Mouse (Mus musculus) WW6 (cell line): ENCODE data around the gene Zmynd15.
A peak's percentile ranks its signal among the peaks of the same experiment; 100 is the strongest.
"Not testable (repeated sequence)": the region's sequence is repeated elsewhere in the genome, so short reads cannot be mapped to it uniquely, and the experiment has no call there.

Experiments used
- DNase-seq: peaks from one replicate; pipeline ENCODE4 v3.0.0-alpha.2; 2013; ENCODE audit warnings: low read depth, low spot score

Zmynd15 gene

GRCm38 (mm10) chr11:70458688-70459600 is at the start of gene Zmynd15:
Zmynd15 (plus strand) TSS chr11:70459433.
- DNase-seq, result no peak

GRCm38 (mm10) chr11:70409594-70410296 is 49.5 kb upstream of the Zmynd15 start, which contains the start of gene Pelp1:
Pelp1 (minus strand) TSS chr11:70410031.
- DNase-seq, result peak; percentile 99

GRCm38 (mm10) chr11:70410297-70410643 is 49.0 kb upstream of the Zmynd15 start:
- no peak for DNase-seq

GRCm38 (mm10) chr11:70412591-70412990 is 46.6 kb upstream of the Zmynd15 start:
- DNase-seq, result no peak

GRCm38 (mm10) chr11:70413961-70414360 is 45.3 kb upstream of the Zmynd15 start:
- peak; percentile 66 for DNase-seq

GRCm38 (mm10) chr11:70418199-70418598 is 41.0 kb upstream of the Zmynd15 start:
- DNase-seq, result no peak

GRCm38 (mm10) chr11:70419486-70419885 is 39.7 kb upstream of the Zmynd15 start:
- no peak for DNase-seq

GRCm38 (mm10) chr11:70426598-70426997 is 32.6 kb upstream of the Zmynd15 start:
- not testable (repeated sequence) for DNase-seq

GRCm38 (mm10) chr11:70431574-70431973 is 27.7 kb upstream of the Zmynd15 start:
- DNase-seq, result no peak

GRCm38 (mm10) chr11:70432048-70432894 is 27.0 kb upstream of the Zmynd15 start, which contains the start of gene Arrb2:
Arrb2 (plus strand) TSS chr11:70432635.
- peak; percentile 99 for DNase-seq

GRCm38 (mm10) chr11:70432895-70433568 is 26.2 kb upstream of the Zmynd15 start:
- no peak for DNase-seq

- DNase-seq, result no peak
Observed at GRCm38 (mm10) chr11:70433569-70433943, 25.7 kb upstream of the Zmynd15 start.

GRCm38 (mm10) chr11:70433951-70434350 is 25.3 kb upstream of the Zmynd15 start:
- no peak for DNase-seq

GRCm38 (mm10) chr11:70435476-70435875 is 23.8 kb upstream of the Zmynd15 start:
- no peak for DNase-seq

- no peak for DNase-seq
Observed at GRCm38 (mm10) chr11:70437426-70437825, 21.8 kb upstream of the Zmynd15 start.

- no peak for DNase-seq
Observed at GRCm38 (mm10) chr11:70438728-70439374, 20.4 kb upstream of the Zmynd15 start.

GRCm38 (mm10) chr11:70440637-70441036 is 18.6 kb upstream of the Zmynd15 start:
- no peak for DNase-seq

GRCm38 (mm10) chr11:70441882-70442281 is 17.4 kb upstream of the Zmynd15 start:
- DNase-seq, result no peak

GRCm38 (mm10) chr11:70443964-70444363 is 15.3 kb upstream of the Zmynd15 start:
- no peak for DNase-seq

GRCm38 (mm10) chr11:70444667-70445066 is 14.6 kb upstream of the Zmynd15 start:
- DNase-seq, result no peak

- no peak for DNase-seq
Observed at GRCm38 (mm10) chr11:70446756-70447155, 12.5 kb upstream of the Zmynd15 start.
